Mouse (Mus musculus) adrenal gland, adult 2 months (tissue): ENCODE data around the gene Gm5916. TPM values are rescaled to one million over a fixed set of nuclear protein-coding genes. Genes with fewer than 3 reads are reported as not detected.

Source experiments
- DNase-seq: peaks from one replicate; pipeline ENCODE4 v3.0.0; 2021
- long read RNA-seq: library from polyadenylated mRNA; stranded (forward); transcript quantifications from one replicate; pipeline ENCODE4 v2.0.0, GENCODE M21; 2021
- polyA plus RNA-seq: library from polyadenylated mRNA; depleted of rRNA; stranded (reverse); fragments of >200 nt; gene quantifications from 2 replicates; pipeline ENCODE4 v1.2.3, GENCODE M21; 2012; rRNA removed
- total RNA-seq, 2 experiments: library from RNA; stranded (reverse); gene quantifications; 2 replicates each; pipeline ENCODE4 v1.2.3; 2021

The Gm5916 gene
- total RNA-seq, result not detected
- polyA plus RNA-seq, result not detected in 2 replicates
- long read RNA-seq, result 0 reads

DNA sequence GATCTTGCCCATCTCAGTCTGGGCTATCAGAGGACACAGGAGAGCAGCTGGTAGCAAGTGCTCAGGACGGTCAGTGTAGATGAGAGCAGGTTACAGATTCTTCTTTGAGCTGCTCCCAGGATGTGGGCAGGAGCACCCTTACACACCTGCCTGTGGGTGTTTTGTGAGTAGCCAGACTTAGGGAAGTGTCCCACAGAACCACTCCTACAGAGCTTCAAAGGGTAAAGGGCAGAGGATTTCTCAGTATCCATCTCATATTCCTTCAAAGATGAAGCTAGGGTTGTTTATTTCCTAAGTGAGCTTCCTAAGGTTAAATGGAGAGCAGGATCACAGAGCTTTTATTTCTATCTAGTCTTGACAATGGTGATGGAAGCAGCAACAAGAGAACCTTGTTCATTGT is at the start of gene Gm5916:
Gm5916 (minus strand) TSS at position 101 of the 400 bp plus-strand sequence.
- DNase-seq, result no peak

Other genes starting within 250 kb of the Gm5916 start
- not detected for gene 9230113P08Rik, start 220.4 kb downstream of the Gm5916 start, total RNA-seq
- not detected in 2 replicates for gene 9230113P08Rik, start 220.4 kb downstream of the Gm5916 start, polyA plus RNA-seq